Mouse (Mus musculus) liver, postnatal 0 days (tissue): ENCODE results near the gene Plekhd1. TPM values are rescaled to one million over a fixed set of nuclear protein-coding genes. Genes with fewer than 3 reads are reported as not detected.
A peak's percentile ranks its signal among the peaks of the same experiment; 100 is the strongest.

Experiments
- ATAC-seq: fragments of 200-750 bp; cut with Nextera tagmentation; 2 replicates; pipeline ENCODE4 v1.8.0; 2017; ENCODE audit warnings: mild to moderate bottlenecking, moderate library complexity
- DNase-seq: peaks from one replicate; pipeline ENCODE4 v3.0.0-alpha.2; 2016
- H3K27ac ChIP-seq: fragments of 300-500 bp; sonication (generic); 2 replicates; pipeline ENCODE4 v1.5.1; 2014; ENCODE audit warnings: antibody characterized with exemption, moderate library complexity, mild to moderate bottlenecking, low read depth
- H3K27me3 ChIP-seq: fragments of 300-500 bp; sonication (generic); 2 replicates; pipeline ENCODE4 v1.6.1; 2014; ENCODE audit warnings: low read length, control low read depth, mixed read lengths; ENCODE audit not compliant: insufficient read depth
- H3K36me3 ChIP-seq: fragments of 300-500 bp; sonication (generic); replicated peaks from 2 replicates; pipeline ENCODE4 v1.6.1; 2014; ENCODE audit warnings: mild to moderate bottlenecking, control low read depth, low read length, moderate library complexity, mixed read lengths; ENCODE audit not compliant: insufficient read depth
- H3K4me1 ChIP-seq: fragments of 300-500 bp; sonication (generic); 2 replicates; pipeline ENCODE4 v1.6.1; 2014; ENCODE audit warnings: antibody characterized with exemption, mild to moderate bottlenecking, control low read depth; ENCODE audit not compliant: insufficient read depth
- H3K4me2 ChIP-seq: fragments of 300-500 bp; sonication (generic); 2 replicates; pipeline ENCODE4 v1.6.1; 2014; ENCODE audit warnings: low read depth, mild to moderate bottlenecking, low read length, moderate library complexity, mixed read lengths
- H3K4me3 ChIP-seq: fragments of 300-500 bp; sonication (generic); 2 replicates; pipeline ENCODE4 v1.5.1; 2014; ENCODE audit warnings: low read depth, low read length
- H3K9ac ChIP-seq: fragments of 300-500 bp; sonication (generic); replicated peaks from 2 replicates; pipeline ENCODE4 v1.6.1; 2014; ENCODE audit warnings: mild to moderate bottlenecking, moderate library complexity
- H3K9me3 ChIP-seq: fragments of 300-500 bp; sonication (generic); 2 replicates; pipeline ENCODE4 v1.6.1; 2016; ENCODE audit warnings: mild to moderate bottlenecking, control low read depth, low read length, mixed read lengths
- CTCF ChIP-seq: sonication (generic); IDR thresholded peaks from 2 replicates; pipeline ENCODE4 v1.5.1; 2016; ENCODE audit warnings: antibody characterized with exemption, low read depth
- EP300 ChIP-seq: IDR thresholded peaks from 2 replicates; pipeline ENCODE4 v1.6.1; 2016; ENCODE audit warnings: antibody characterized with exemption, low read depth, mild to moderate bottlenecking
- WGBS: fragments of 180-500 bp; shearing (Covaris S2); extraction: QIAGEN DNeasy Blood & Tissue Kit; methylation state at CpG from one replicate; pipeline ENCODE4 v1.1.7; 2014; ENCODE audit not compliant: insufficient replicate concordance; 5-methylcytosine and 5-hydroxymethylcytosine counted together
- polyA plus RNA-seq: library from polyadenylated mRNA; unstranded; fragments of >200 nt; fragmentation: Nextera tagmentation; extraction: Ambion mirVana; gene quantifications from 2 replicates; pipeline ENCODE4 v1.2.1, GENCODE M21; 2015

Gene Plekhd1
- polyA plus RNA-seq, 1 experiment from 2014 or later, result 0.13 TPM

DNA sequence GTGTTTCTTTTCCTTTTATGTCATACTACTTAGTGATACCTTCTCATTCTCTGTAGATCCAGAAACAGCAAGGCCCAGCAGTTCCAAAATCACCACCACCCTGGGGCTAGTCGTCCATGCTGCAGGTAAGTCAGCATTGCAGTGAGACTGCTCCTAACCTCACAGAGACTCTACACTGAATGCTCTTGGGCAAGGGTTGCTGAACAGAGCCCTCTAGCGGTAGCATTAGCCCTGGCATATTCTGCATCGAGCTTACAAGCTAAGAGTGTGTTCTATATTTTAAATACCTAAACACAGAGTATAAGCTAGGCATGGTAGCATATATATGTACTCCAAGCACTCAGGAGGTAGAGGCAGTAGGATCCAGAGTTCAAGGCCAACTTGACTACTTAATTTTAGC lies 19.2 kb upstream of the Plekhd1 start:
- Histone ChIP-seq H3K27me3 (no peaks in the 10 kb centered on the region), H3K36me3 (peaks cover 41% of the 10 kb centered on the region), H3K4me3 (no peak overlapping the region), H3K4me1 (no peaks in the 10 kb centered on the region), H3K9me3 (no peaks in the 10 kb centered on the region), H3K4me2 (no peak overlapping the region), H3K9ac (no peak overlapping the region), H3K27ac (no peak overlapping the region)
- peak; percentile 68 for DNase-seq
- TF ChIP-seq EP300, result no peak
- peak; percentile 90 for TF ChIP-seq CTCF
- ATAC-seq, result peak; percentile 44; the same call in 1 of the 2 replicates
- 13% methylated on average over 3 of the region's 3 CpGs for WGBS

GRCm38 (mm10) chr12:80681340-80681739 lies 11.1 kb upstream of the Plekhd1 start:
- ATAC-seq, result no peak
- Histone ChIP-seq H3K27me3 (no peaks in the 10 kb centered on the region), H3K4me2 (no peak overlapping the region), H3K4me3 (no peak overlapping the region), H3K9me3 (no peaks in the 10 kb centered on the region), H3K27ac (no peak overlapping the region), H3K9ac (no peak overlapping the region), H3K36me3 (peaks cover 15% of the 10 kb centered on the region), H3K4me1 (no peaks in the 10 kb centered on the region)
- TF ChIP-seq CTCF (peak; percentile 76), EP300 (no peak)
- DNase-seq, result no peak
- 70% methylated on average over 1 of the region's 1 CpGs for WGBS

DNA sequence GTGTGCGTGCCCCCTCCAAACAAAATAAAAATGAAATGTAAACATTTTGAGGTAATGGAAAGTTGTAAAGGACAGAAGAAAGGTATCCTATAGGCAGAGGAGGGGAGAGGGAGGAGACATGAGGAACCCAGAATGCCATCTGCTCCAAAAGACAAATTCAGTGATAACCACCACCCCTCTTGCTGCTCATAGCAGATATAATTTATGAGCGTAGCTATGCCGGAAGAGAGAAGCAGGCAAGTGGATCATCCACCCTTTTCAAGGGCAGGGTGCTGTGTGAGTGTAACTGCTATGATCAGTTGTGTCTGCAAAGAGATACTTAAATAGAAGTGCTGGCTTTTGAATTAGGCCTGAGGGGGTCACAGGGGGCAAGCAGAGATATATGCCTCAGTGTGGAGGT lies 8.8 kb upstream of the Plekhd1 start:
- Histone ChIP-seq H3K27me3 (no peaks in the 10 kb centered on the region), H3K9me3 (no peaks in the 10 kb centered on the region), H3K4me2 (no peak overlapping the region), H3K4me3 (no peak overlapping the region), H3K9ac (no peak overlapping the region), H3K36me3 (peaks cover 11% of the 10 kb centered on the region; the same call in 1 of the 2 replicates), H3K4me1 (no peaks in the 10 kb centered on the region), H3K27ac (no peak overlapping the region)
- ATAC-seq (no peak; the same call in 1 of the 2 replicates), DNase-seq (no peak)
- WGBS, result 79% methylated on average over 3 of the region's 3 CpGs
- TF ChIP-seq CTCF (no peak), EP300 (no peak)

DNA sequence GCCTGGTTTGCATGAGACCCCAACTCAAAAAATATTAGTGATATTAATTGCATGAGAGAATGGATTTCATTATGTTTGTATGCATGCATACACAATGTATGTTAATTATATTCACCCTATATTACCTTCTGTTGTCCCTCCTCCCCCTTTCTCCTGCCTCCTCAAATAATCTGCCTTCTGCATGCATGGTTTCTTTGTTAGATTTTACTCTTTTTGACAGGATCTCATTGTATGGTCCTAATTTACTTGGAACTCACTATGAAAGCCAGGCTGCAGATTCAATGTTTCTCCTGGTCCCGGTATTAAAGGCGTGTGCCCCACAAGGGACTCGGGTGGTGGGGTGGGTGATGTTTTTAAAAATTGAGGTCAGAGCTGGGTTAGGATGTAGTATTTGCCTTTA lies 8.1 kb upstream of the Plekhd1 start:
- ATAC-seq, result no peak

GRCm38 (mm10) chr12:80687788-80688211 lies 4.6 kb upstream of the Plekhd1 start:
- H3K36me3 ChIP-seq, result no peaks in the 10 kb centered on the region
- H3K27me3 ChIP-seq, result peaks cover 25% of the 10 kb centered on the region
- 48% methylated on average over 10 of the region's 10 CpGs for WGBS
- H3K4me3 ChIP-seq, result no peak overlapping the region
- no peak for DNase-seq
- H3K9me3 ChIP-seq, result no peaks in the 10 kb centered on the region
- no peak overlapping the region for H3K27ac ChIP-seq
- H3K4me2 ChIP-seq, result no peak overlapping the region
- peaks cover 3% of the 10 kb centered on the region; the same call in 1 of the 2 replicates for H3K4me1 ChIP-seq
- H3K9ac ChIP-seq, result no peak overlapping the region
- TF ChIP-seq CTCF, result no peak
- no peak for TF ChIP-seq EP300
- ATAC-seq, result no peak

More for the DNA sequence above, 8.1 kb upstream of the Plekhd1 start:
- Histone ChIP-seq H3K9ac (no peak overlapping the region), H3K36me3 (peaks cover 8% of the 10 kb centered on the region; the same call in 1 of the 2 replicates), H3K27me3 (no peaks in the 10 kb centered on the region), H3K4me1 (no peaks in the 10 kb centered on the region), H3K4me3 (no peak overlapping the region), H3K9me3 (no peaks in the 10 kb centered on the region), H3K27ac (no peak overlapping the region), H3K4me2 (no peak overlapping the region)
- DNase-seq, result no peak
- WGBS, result 91% methylated on average over 3 of the region's 3 CpGs
- TF ChIP-seq CTCF, result no peak
- TF ChIP-seq EP300, result no peak

- no peak overlapping the region for H3K27ac ChIP-seq
- no peaks in the 10 kb centered on the region for H3K9me3 ChIP-seq
- no peak for DNase-seq
- no peaks in the 10 kb centered on the region for H3K36me3 ChIP-seq
- H3K4me2 ChIP-seq, result no peak overlapping the region
- no peak for ATAC-seq
- 69% methylated on average over 5 of the region's 5 CpGs for WGBS
- no peak overlapping the region for H3K4me3 ChIP-seq
- peaks cover 43% of the 10 kb centered on the region for H3K27me3 ChIP-seq
- H3K4me1 ChIP-seq, result peaks cover 5% of the 10 kb centered on the region
- no peak overlapping the region for H3K9ac ChIP-seq
- TF ChIP-seq CTCF (no peak), EP300 (no peak)
Measured at GRCm38 (mm10) chr12:80689696-80690095, 2.7 kb upstream of the Plekhd1 start.
